Mouse (Mus musculus) CH12.LX (cell line): ENCODE data around the gene Otogl. TPM values are rescaled to one million over a fixed set of nuclear protein-coding genes. Genes with fewer than 3 reads are reported as not detected.

ENCODE experiments used
- DNase-seq: peaks from one replicate; pipeline ENCODE4 v3.0.0-alpha.2; 2013; ENCODE audit errors: extremely low read depth
- H3K27ac ChIP-seq: 2 replicates; pipeline ENCODE4 v1.5.1; 2012; ENCODE audit warnings: low read depth, mild to moderate bottlenecking, control low read depth, moderate library complexity; ENCODE audit not compliant: insufficient read depth
- H3K27me3 ChIP-seq: replicated peaks from 2 replicates; pipeline ENCODE3; 2012; ENCODE audit warnings: inconsistent platforms
- H3K36me3 ChIP-seq, 2 experiments: replicated peaks in 1 of 2; 2 replicates each; pipeline versions ENCODE3 to v1.6.1; 2012; ENCODE audit warnings: inconsistent platforms in 1 of 2, low read length in 1 of 2, mild to moderate bottlenecking in 1 of 2, mixed read lengths in 1 of 2, moderate library complexity in 1 of 2; ENCODE audit not compliant: control insufficient read depth in 1 of 2, insufficient read depth in 1 of 2
- H3K4me1 ChIP-seq, 2 experiments: 2 replicates each; pipeline ENCODE4 v1.6.1; 2012; ENCODE audit warnings: inconsistent platforms in 1 of 2, moderate library complexity in 1 of 2; ENCODE audit not compliant: insufficient read depth in 2 of 2, control insufficient read depth in 1 of 2
- H3K4me2 ChIP-seq: 2 replicates; pipeline ENCODE4 v1.6.1; 2012; ENCODE audit warnings: low read depth, mild to moderate bottlenecking, control low read depth; ENCODE audit not compliant: poor library complexity, insufficient read depth, severe bottlenecking
- H3K4me3 ChIP-seq, 3 experiments: fragments of 150-350 bp in 1 of 3; sonication (generic) in 1 of 3; replicated peaks in 1 of 3; 2 replicates each; pipeline versions ENCODE3 to v1.5.1; 2011 to 2012; ENCODE audit warnings: low read depth in 2 of 3, low read length in 2 of 3, mild to moderate bottlenecking in 2 of 3, moderate library complexity in 2 of 3, control low read depth in 1 of 3, improper control_type of control experiment in 1 of 3, inconsistent platforms in 1 of 3, mixed read lengths in 1 of 3; ENCODE audit not compliant: poor library complexity in 1 of 3
- H3K79me2 ChIP-seq: replicated peaks from 2 replicates; pipeline ENCODE4 v1.6.1; 2012; ENCODE audit warnings: mild to moderate bottlenecking, moderate library complexity; ENCODE audit not compliant: control insufficient read depth, poor library complexity, insufficient read depth, severe bottlenecking; ENCODE audit errors: extremely low read depth
- H3K9ac ChIP-seq: 2 replicates; pipeline ENCODE4 v1.6.1; 2012; ENCODE audit warnings: low read depth, mild to moderate bottlenecking, control low read depth, moderate library complexity; ENCODE audit not compliant: insufficient read depth
- H3K9me3 ChIP-seq: replicated peaks from 2 replicates; pipeline ENCODE3; 2012; ENCODE audit warnings: low read length, inconsistent platforms, mixed read lengths
- CHD1 ChIP-seq: IDR thresholded peaks from 2 replicates; pipeline ENCODE4 v1.6.1; 2012; ENCODE audit warnings: low read depth, low read length, improper control_type of control experiment, inconsistent platforms
- E2F4 ChIP-seq: IDR thresholded peaks from 2 replicates; pipeline ENCODE4 v1.6.1; 2011; ENCODE audit warnings: low read depth, low read length, improper control_type of control experiment; ENCODE audit not compliant: insufficient replicate concordance
- ELF1 ChIP-seq: IDR thresholded peaks from 2 replicates; pipeline ENCODE4 v1.6.1; 2014; ENCODE audit warnings: low read depth, mild to moderate bottlenecking, inconsistent platforms, low read length, improper control_type of control experiment
- ETS1 ChIP-seq: conservative IDR thresholded peaks from 2 replicates; pipeline ENCODE4 v1.6.1; 2012; ENCODE audit warnings: low read depth, mild to moderate bottlenecking, inconsistent platforms, low read length, improper control_type of control experiment, moderate library complexity
- GABPA ChIP-seq: IDR thresholded peaks from 2 replicates; pipeline ENCODE4 v1.6.1; 2012; ENCODE audit warnings: low read depth, low read length, improper control_type of control experiment, inconsistent platforms; ENCODE audit not compliant: insufficient replicate concordance
- HCFC1 ChIP-seq: IDR thresholded peaks from 2 replicates; pipeline ENCODE4 v1.6.1; 2012; ENCODE audit warnings: low read depth, mild to moderate bottlenecking, inconsistent platforms, low read length, improper control_type of control experiment
- IRF4 ChIP-seq: IDR thresholded peaks from 2 replicates; pipeline ENCODE4 v1.6.1; 2014; ENCODE audit warnings: low read depth, mild to moderate bottlenecking, inconsistent platforms, low read length, improper control_type of control experiment
- JUN ChIP-seq: IDR thresholded peaks from 2 replicates; pipeline ENCODE4 v1.6.1; 2011; ENCODE audit warnings: low read depth, mild to moderate bottlenecking, low read length, improper control_type of control experiment, moderate library complexity; ENCODE audit not compliant: insufficient read depth
- KAT2A ChIP-seq: IDR thresholded peaks from 2 replicates; pipeline ENCODE4 v1.6.1; 2012; ENCODE audit warnings: low read length, improper control_type of control experiment, inconsistent platforms; ENCODE audit not compliant: insufficient replicate concordance
- MAFK ChIP-seq: IDR thresholded peaks from 2 replicates; pipeline ENCODE4 v1.6.1; 2011; ENCODE audit warnings: low read length, improper control_type of control experiment; ENCODE audit not compliant: insufficient replicate concordance
- MAZ ChIP-seq: IDR thresholded peaks from 2 replicates; pipeline ENCODE4 v1.6.1; 2012; ENCODE audit warnings: low read depth, mild to moderate bottlenecking, inconsistent platforms, low read length, improper control_type of control experiment, moderate library complexity
- MXI1 ChIP-seq: IDR thresholded peaks from 2 replicates; pipeline ENCODE4 v1.6.1; 2011; ENCODE audit warnings: mild to moderate bottlenecking, low read depth, low read length, improper control_type of control experiment
- MYC ChIP-seq: IDR thresholded peaks from 2 replicates; pipeline ENCODE4 v1.6.1; 2011; ENCODE audit warnings: low read depth, mild to moderate bottlenecking, improper control_type of control experiment, low read length
- NRF1 ChIP-seq: IDR thresholded peaks from 2 replicates; pipeline ENCODE4 v1.6.1; 2014; ENCODE audit warnings: low read depth, mild to moderate bottlenecking, inconsistent platforms, low read length, improper control_type of control experiment, moderate library complexity
- PAX5 ChIP-seq: IDR thresholded peaks from 2 replicates; pipeline ENCODE4 v1.6.1; 2012; ENCODE audit warnings: low read length, inconsistent platforms, mixed read lengths
- POLR2AphosphoS2 ChIP-seq: IDR thresholded peaks from 2 replicates; pipeline ENCODE4 v1.6.1; 2011; ENCODE audit warnings: low read depth, low read length, improper control_type of control experiment
- SIN3A ChIP-seq: IDR thresholded peaks from 2 replicates; pipeline ENCODE4 v1.6.1; 2012; ENCODE audit warnings: low read length, improper control_type of control experiment, inconsistent platforms
- SMC3 ChIP-seq: IDR thresholded peaks from 2 replicates; pipeline ENCODE4 v1.6.1; 2011; ENCODE audit warnings: low read depth, low read length, improper control_type of control experiment
- TCF12 ChIP-seq: IDR thresholded peaks from 2 replicates; pipeline ENCODE4 v1.6.1; 2014; ENCODE audit warnings: low read depth, mild to moderate bottlenecking, inconsistent platforms, low read length, improper control_type of control experiment
- USF1 ChIP-seq: IDR thresholded peaks from 2 replicates; pipeline ENCODE4 v1.6.1; 2014; ENCODE audit warnings: low read depth, mild to moderate bottlenecking, inconsistent platforms, low read length, improper control_type of control experiment
- ZC3H11A ChIP-seq: IDR thresholded peaks from 2 replicates; pipeline ENCODE4 v1.6.1; 2012; ENCODE audit warnings: low read depth, mild to moderate bottlenecking, inconsistent platforms, low read length, improper control_type of control experiment
- ZKSCAN1 ChIP-seq: IDR thresholded peaks from 2 replicates; pipeline ENCODE4 v1.6.1; 2012; ENCODE audit warnings: low read depth, inconsistent platforms, low read length, improper control_type of control experiment, borderline replicate concordance
- ZMIZ1 ChIP-seq: IDR thresholded peaks from 2 replicates; pipeline ENCODE4 v1.6.1; 2012; ENCODE audit warnings: low read depth, mild to moderate bottlenecking, inconsistent platforms, low read length, improper control_type of control experiment
- ZNF384 ChIP-seq: IDR thresholded peaks from 2 replicates; pipeline ENCODE4 v1.6.1; 2012; ENCODE audit warnings: low read depth, low read length, improper control_type of control experiment, inconsistent platforms
- dilution Hi-C: fragments of 300-500 bp; cut with MboI; formaldehyde crosslinking; loops from 2 replicates; pipeline ENCODE4 v1.14.3; 2020; ENCODE audit warnings: low sequenced_read_pairs; ENCODE audit not compliant: extremely low pct_unique_long_range_greater_than_20kb, extremely low pct_ligation_motif_present
- in situ Hi-C: fragments of 300-500 bp; cut with MboI; formaldehyde crosslinking; loops from 3 replicates; pipeline ENCODE4 v1.14.3; 2019; ENCODE audit warnings: low sequenced_read_pairs, low pct_ligation_motif_present, low pct_unique_long_range_greater_than_20kb, mixed read lengths
- polyA plus RNA-seq: library from polyadenylated mRNA; unstranded; fragments of >175 nt; gene quantifications from 2 replicates; pipeline ENCODE4 v1.2.1, GENCODE M21; 2012; ENCODE audit warnings: low read depth; ENCODE audit not compliant: insufficient read length
- total RNA-seq, 2 experiments: library from RNA; depleted of rRNA; stranded (reverse); fragments of 300-350 nt in 1 of 2; fragments of >200 nt in 1 of 2; gene quantifications; 2 replicates each; pipeline ENCODE4 v1.2.3; 2012 to 2014

Gene Otogl
- total and polyA plus RNA-seq, 3 experiments, result 1.1 to 3.2 (median 2.1) TPM

DNA sequence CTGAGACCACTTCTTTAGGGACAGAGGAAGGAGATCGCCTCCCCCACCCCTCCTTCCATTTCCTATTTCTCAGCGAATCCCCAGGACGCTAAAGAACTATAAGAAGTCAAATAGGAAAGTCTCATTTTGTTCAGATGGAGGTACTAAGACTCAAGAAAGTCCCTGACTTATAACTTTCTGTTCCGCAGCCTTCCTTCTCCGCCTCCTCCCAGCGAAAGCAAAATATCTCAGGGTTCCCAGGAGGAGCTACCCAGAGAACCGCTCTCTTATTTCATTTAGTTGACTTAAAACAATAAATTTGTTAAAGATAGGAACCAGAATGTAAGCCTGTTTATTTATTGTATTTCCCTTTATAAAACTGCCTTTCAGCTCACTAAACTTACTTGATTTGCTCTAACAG lies 41.4 kb downstream of the Otogl start:
- Histone ChIP-seq H3K4me1 (no peaks in the 10 kb centered on the region), H3K4me3 (no peak overlapping the region), H3K36me3 (peaks cover 0 to 2% of the 10 kb centered on the region in 2 experiments), H3K4me2 (no peak overlapping the region), H3K79me2 (no peaks in the 10 kb centered on the region), H3K27ac (no peak overlapping the region), H3K9me3 (no peaks in the 10 kb centered on the region), H3K9ac (no peak overlapping the region), H3K27me3 (no peaks in the 10 kb centered on the region)
- in situ Hi-C loops (no loop called here), dilution Hi-C loops (no loop called here)
- TF ChIP-seq HCFC1, result no peak
- no peak for TF ChIP-seq ZC3H11A
- no peak for TF ChIP-seq KAT2A
- DNase-seq, result no peak

DNA sequence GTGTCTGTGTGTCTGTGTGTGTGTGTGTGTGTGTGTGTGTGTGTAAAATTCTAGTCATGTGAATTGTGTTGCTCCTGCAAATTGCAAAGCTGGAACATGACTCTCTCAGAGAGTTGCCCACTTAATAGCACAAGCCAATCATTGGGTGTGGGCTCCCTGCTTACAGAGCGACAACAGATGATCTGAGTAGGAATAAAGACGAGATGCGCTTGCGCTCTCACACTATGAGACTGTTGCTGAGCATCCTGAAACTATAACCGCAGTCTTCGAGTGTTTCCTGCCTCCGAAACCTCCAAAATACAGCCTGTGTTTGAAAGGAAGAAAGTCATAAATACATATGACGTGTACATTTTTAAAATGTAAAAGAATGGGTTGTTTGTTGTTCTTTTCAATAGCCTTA lies 43.0 kb downstream of the Otogl start:
- no peaks in the 10 kb centered on the region for H3K4me1 ChIP-seq
- dilution Hi-C loops, result no loop called here
- no peaks in the 10 kb centered on the region for H3K9me3 ChIP-seq

DNA sequence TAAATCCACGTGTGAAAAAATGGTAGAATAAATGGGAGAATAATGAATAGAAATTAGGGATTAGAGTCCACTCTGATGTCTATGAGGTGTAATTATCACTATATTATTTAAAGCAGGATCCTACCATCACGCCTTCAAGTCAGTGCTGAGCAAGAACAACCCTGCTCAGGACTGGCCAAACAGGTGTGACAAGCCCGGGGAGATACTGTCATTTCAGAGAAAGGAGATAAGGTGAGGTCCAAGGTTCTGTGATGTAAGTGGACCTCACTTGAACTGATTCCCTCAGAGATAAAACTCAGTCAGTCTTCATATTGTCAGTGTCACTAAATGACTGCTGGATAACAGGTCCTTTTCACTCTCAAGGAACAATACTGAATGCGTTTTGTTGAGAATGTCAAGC lies 44.5 kb downstream of the Otogl start:
- H3K27me3 ChIP-seq, result no peaks in the 10 kb centered on the region
- DNase-seq, result no peak
- no peaks in the 10 kb centered on the region for H3K79me2 ChIP-seq
- H3K4me2 ChIP-seq, result no peak overlapping the region
- TF ChIP-seq MYC (no peak), ZMIZ1 (no peak), TCF12 (no peak), IRF4 (no peak), POLR2AphosphoS2 (no peak), SMC3 (no peak)
- no peaks in the 10 kb centered on the region for H3K9me3 ChIP-seq
- no peak overlapping the region for H3K27ac ChIP-seq
- H3K9ac ChIP-seq, result no peak overlapping the region
- in situ Hi-C loops, result no loop called here
- dilution Hi-C loops, result no loop called here
- peaks cover 0 to 2% of the 10 kb centered on the region in 2 experiments for H3K36me3 ChIP-seq
- H3K4me3 ChIP-seq, result no peak overlapping the region
- H3K4me1 ChIP-seq, result no peaks in the 10 kb centered on the region

More for the DNA sequence above, 43.0 kb downstream of the Otogl start:
- no peaks in the 10 kb centered on the region for H3K79me2 ChIP-seq
- in situ Hi-C loops, result no loop called here
- TF ChIP-seq ZKSCAN1 (no peak), MAZ (no peak), SIN3A (no peak), MAFK (no peak), GABPA (no peak), JUN (no peak), NRF1 (no peak), MXI1 (no peak), CHD1 (no peak), MYC (no peak), E2F4 (no peak), ETS1 (no peak), PAX5 (no peak), ZNF384 (no peak), ELF1 (no peak), IRF4 (no peak), USF1 (no peak)
- TF ChIP-seq, all 38 proteins: peak for 0
- no peak for DNase-seq
- no peaks in the 10 kb centered on the region for H3K27me3 ChIP-seq
- H3K4me3 ChIP-seq, result no peak overlapping the region
- no peak overlapping the region for H3K4me2 ChIP-seq
- peaks cover 0 to 2% of the 10 kb centered on the region in 2 experiments for H3K36me3 ChIP-seq
- no peak overlapping the region for H3K9ac ChIP-seq
- no peak overlapping the region for H3K27ac ChIP-seq
